Mouse (Mus musculus): ENCODE data around the gene Zfp972. TPM values are rescaled to one million over a fixed set of nuclear protein-coding genes. Genes with fewer than 3 reads are reported as not detected.

Zfp972 gene
- polyA plus RNA-seq, 1 experiment from 2014 or later = 0.75 TPM

Other genes with a start within 250 kb of the Zfp972 start
- 8.2 and 9.2 TPM in 2 replicates for gene Gm14322, start 166.3 kb downstream of the Zfp972 start, polyA plus RNA-seq (2015; fragmentation: Nextera tagmentation; extraction: Ambion mirVana)
- 46.4 and 49.6 TPM in 2 replicates for gene Gm14325, start 85.3 kb downstream of the Zfp972 start, polyA plus RNA-seq (2015; fragmentation: Nextera tagmentation; extraction: Ambion mirVana)
- 2.2 and 3.0 TPM in 2 replicates for gene Gm14327, start 28.5 kb downstream of the Zfp972 start, polyA plus RNA-seq (2015; fragmentation: Nextera tagmentation; extraction: Ambion mirVana)
- 16.9 and 20.3 TPM in 2 replicates for gene Gm14326, start 31.7 kb upstream of the Zfp972 start, polyA plus RNA-seq (2015; fragmentation: Nextera tagmentation; extraction: Ambion mirVana)
- gene Zfp971, start 97.7 kb upstream of the Zfp972 start, polyA plus RNA-seq (2015; fragmentation: Nextera tagmentation; extraction: Ambion mirVana) = 11.3 and 11.7 TPM in 2 replicates
- gene Zfp931, start 152.9 kb upstream of the Zfp972 start, polyA plus RNA-seq (2015; fragmentation: Nextera tagmentation; extraction: Ambion mirVana) = 18.6 and 20.9 TPM in 2 replicates
- 55.3 and 69.1 TPM in 2 replicates for gene Phactr3, start 193.4 kb upstream of the Zfp972 start, polyA plus RNA-seq (2015; fragmentation: Nextera tagmentation; extraction: Ambion mirVana)

All from hindbrain, embryonic 16.5 days (tissue).